Mouse (Mus musculus) forelimb bud, embryonic 11.5 days (tissue): ENCODE measurements around the gene Plod2.
A peak's percentile ranks its signal among the peaks of the same experiment; 100 is the strongest.

Source experiments
- DNase-seq: peaks from one replicate; pipeline ENCODE4 v3.0.0-alpha.2; 2012; ENCODE audit warnings: low read depth, low spot score

Gene Plod2

GRCm38 (mm10) chr9:92601551-92601950, 59.5 kb downstream of the Plod2 start:
- no peak for DNase-seq

GRCm38 (mm10) chr9:92603541-92603940, 61.5 kb downstream of the Plod2 start:
- no peak for DNase-seq

- DNase-seq, result peak; percentile 28
These were observed 68.7 kb downstream of the Plod2 start for GRCm38 (mm10) chr9:92610628-92611267.

GRCm38 (mm10) chr9:92612641-92613040, 70.6 kb downstream of the Plod2 start:
- no peak for DNase-seq

GRCm38 (mm10) chr9:92613206-92613605, 71.2 kb downstream of the Plod2 start:
- no peak for DNase-seq

GRCm38 (mm10) chr9:92616418-92616817, 74.4 kb downstream of the Plod2 start:
- no peak for DNase-seq

- DNase-seq, result no peak
These were observed 75.4 kb downstream of the Plod2 start for GRCm38 (mm10) chr9:92617376-92617775.

- DNase-seq, result no peak
These were observed 78.1 kb downstream of the Plod2 start for GRCm38 (mm10) chr9:92620088-92620487.

- no peak for DNase-seq
These were observed 79.2 kb downstream of the Plod2 start for GRCm38 (mm10) chr9:92621246-92621645.

GRCm38 (mm10) chr9:92621878-92622282, 79.9 kb downstream of the Plod2 start:
- DNase-seq, result no peak

- no peak for DNase-seq
These were observed 92.8 kb downstream of the Plod2 start for GRCm38 (mm10) chr9:92634792-92635191.

GRCm38 (mm10) chr9:92639200-92639897, 97.3 kb downstream of the Plod2 start:
- no peak for DNase-seq

GRCm38 (mm10) chr9:92641717-92642116, 99.7 kb downstream of the Plod2 start:
- DNase-seq, result no peak
